Comparison of ENCODE assay signal across 17 mouse cellular contexts in genomic region chr10:80727369-80728127, GRCm38 (mm10).
"Had no signal": no experiment of that assay in that cellular context is flagged by ENCODE, and none has a peak within 500 bp of the region (broad histone marks: within the 10 kb centered on the region; RNA-seq: fewer than 3 reads in every experiment).

No protein-coding gene starts in this region.

- H3K27me3 ChIP-seq: limb, embryonic 15.5 days; liver, embryonic 12.5 days; midbrain, embryonic 12.5 days; midbrain, embryonic 15.5 days; neural tube, embryonic 13.5 days; neural tube, embryonic 15.5 days had no signal

- H3K27ac ChIP-seq: limb, embryonic 15.5 days; liver, embryonic 12.5 days; liver, embryonic 14.5 days; midbrain, embryonic 10.5 days; midbrain, embryonic 12.5 days; midbrain, embryonic 15.5 days; neural tube, embryonic 13.5 days; neural tube, embryonic 15.5 days had no signal

- H3K4me3 ChIP-seq: limb, embryonic 15.5 days; liver, embryonic 12.5 days; midbrain, embryonic 10.5 days; midbrain, embryonic 12.5 days; midbrain, embryonic 15.5 days; neural tube, embryonic 13.5 days; neural tube, embryonic 15.5 days had no signal

- H3K4me2 ChIP-seq: limb, embryonic 15.5 days; liver, embryonic 12.5 days; lung, embryonic 14.5 days; midbrain, embryonic 12.5 days; midbrain, embryonic 15.5 days; neural tube, embryonic 13.5 days; neural tube, embryonic 15.5 days had no signal

- H3K9me3 ChIP-seq: limb, embryonic 15.5 days; liver, embryonic 12.5 days; midbrain, embryonic 10.5 days; midbrain, embryonic 12.5 days; midbrain, embryonic 15.5 days; neural tube, embryonic 13.5 days; neural tube, embryonic 15.5 days had no signal

- ATAC-seq: liver, embryonic 12.5 days; midbrain, embryonic 15.5 days had no signal

- H3K9ac ChIP-seq: limb, embryonic 15.5 days; liver, embryonic 12.5 days; liver, embryonic 14.5 days; lung, embryonic 14.5 days; midbrain, embryonic 12.5 days; midbrain, embryonic 15.5 days; neural tube, embryonic 13.5 days; neural tube, embryonic 15.5 days had no signal

- H3K4me1 ChIP-seq: limb, embryonic 15.5 days; liver, embryonic 12.5 days; midbrain, embryonic 10.5 days; midbrain, embryonic 12.5 days; midbrain, embryonic 15.5 days; neural tube, embryonic 13.5 days; neural tube, embryonic 15.5 days had no signal

- DNase-seq: lung, embryonic 14.5 days; retina, postnatal 1 day; right cerebral cortex, adult 18-20 months; right cerebral cortex, postnatal 25 days; right cerebral cortex, postnatal 4 days; spleen, adult 18-20 months; thymus, adult 2 months; thymus, postnatal 25 days; thymus, postnatal 4 days had no signal
